Mouse (Mus musculus) heart, adult 11 months (tissue): ENCODE data around the gene Gm2897.
A peak's percentile ranks its signal among the peaks of the same experiment; 100 is the strongest.
"Not testable (repeated sequence)": the region's sequence is repeated elsewhere in the genome, so short reads cannot be mapped to it uniquely, and the experiment has no call there.

Experiments used
- DNase-seq: peaks from one replicate; pipeline ENCODE4 v3.0.0; 2022

Gm2897 gene

DNA sequence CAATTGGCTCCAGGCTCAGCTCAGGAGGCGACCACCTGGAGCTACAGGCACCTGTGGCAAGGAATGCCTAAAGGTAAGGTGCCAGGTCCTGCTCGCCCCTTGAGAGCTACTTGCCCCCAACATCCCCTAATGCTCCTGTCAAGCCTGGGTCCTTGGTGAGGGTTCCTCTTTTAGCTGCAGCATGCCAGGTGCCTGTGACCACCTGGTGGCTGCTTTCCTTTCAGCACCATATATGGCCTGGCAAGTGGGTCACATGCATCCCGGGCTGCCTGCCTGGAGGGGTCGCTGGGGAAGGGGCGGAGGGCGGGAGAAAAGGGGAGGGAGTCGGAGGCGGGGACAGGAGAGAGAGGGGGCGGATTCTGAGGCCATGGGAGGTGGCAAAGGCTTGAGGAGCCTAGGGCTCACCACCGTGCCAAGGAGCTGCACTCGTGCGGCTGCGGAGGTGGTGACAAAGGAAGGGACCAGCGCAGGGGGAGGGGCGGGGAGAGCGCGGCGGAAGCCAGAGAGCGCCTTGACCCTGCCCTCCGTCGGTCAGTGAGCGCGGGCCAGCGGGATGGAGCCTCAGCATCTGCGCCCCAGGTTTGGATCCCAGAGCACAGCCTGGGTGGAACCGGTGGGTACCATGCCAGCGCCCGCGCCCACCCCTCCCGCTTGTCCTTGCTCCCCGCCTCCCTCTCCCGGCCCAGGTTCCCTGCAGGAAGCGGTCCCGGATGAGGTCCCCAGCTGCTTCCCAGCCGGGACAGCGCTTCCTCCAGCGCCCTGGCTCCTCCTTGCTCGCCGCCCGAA is at the start of gene Gm2897:
TSS of gene Gm2897 (plus strand) at position 559 of the 786 bp plus-strand sequence.
- DNase-seq = peak; percentile 92

DNA sequence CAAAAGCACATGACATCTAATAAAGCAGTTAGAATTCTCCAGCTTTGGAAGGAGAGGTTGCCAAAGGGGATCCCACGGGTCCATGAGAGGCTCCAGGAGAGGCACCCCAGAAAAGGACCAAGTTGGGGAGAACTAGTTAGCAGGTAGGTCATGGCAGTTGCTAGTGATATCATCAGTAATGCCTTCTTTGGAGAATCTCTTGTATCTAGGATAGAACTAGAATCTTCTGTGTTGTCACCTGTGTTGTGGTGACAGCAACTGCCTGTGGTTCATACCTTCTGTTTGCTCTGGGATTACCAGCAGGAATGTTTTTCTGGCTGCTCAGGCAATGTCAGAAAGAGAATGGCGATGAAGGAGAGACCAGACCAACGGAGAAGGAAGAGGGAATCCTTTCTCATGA is 19.4 kb upstream of the Gm2897 start, which contains the start of gene Gm2888:
TSS of gene Gm2888 (plus strand) at position 301 of the 400 bp plus-strand sequence.
- not testable (repeated sequence) for DNase-seq

DNA sequence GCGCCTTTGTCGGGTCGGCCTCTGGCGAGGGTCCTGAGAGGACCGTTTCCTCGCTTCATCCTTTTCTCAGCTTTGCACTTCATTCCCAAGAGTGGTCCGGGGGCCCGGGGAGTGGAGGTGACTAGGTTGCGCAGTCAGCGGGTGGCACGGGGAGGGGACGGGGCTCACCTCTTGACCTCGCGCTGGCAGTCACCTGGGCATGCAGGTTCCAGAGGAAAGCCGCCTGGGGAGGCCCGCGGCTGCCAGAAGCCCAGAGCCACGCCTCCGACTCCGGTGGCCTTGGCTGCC is 372 bp downstream of the Gm2897 start:
- DNase-seq = peak; percentile 91

DNA sequence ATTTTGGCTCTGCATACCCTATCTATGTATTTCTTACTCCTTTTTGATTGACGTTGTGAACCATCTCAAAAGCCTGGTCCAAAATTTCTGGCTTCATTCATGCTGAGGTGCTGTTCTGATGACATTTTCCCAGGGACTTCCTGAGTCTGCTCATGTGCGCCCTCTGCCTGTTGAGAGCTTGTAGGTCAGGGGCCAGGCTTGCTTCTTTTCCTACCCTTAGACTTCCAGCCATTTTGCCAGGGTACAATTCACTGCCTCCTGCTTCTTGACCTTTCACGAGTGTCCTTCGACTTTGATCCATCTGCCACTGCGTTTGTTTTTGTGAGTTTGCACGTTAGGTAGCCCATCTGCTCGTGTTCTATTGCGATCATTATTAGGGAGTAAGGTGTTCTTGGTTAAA is 1.0 kb downstream of the Gm2897 start:
- DNase-seq = not testable (repeated sequence)

DNA sequence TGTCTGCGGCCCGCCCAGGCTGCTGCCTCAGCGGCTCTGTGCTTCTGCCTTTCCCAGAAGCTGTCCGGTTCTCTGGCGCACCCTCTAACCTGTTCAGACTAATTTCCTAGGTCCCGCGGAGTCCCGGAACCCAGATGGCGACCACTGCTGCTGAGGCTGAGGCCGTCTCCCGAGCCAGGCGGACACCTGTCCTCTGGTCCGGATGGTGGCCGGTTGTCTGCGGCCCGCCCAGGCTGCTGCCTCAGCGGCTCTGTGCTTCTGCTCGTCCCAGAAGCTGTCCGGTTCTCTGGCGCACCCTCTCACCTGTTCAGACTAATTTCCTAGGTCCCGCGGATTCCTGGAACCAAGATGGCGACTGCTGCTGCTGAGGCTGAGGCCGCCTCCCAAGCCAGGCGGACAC is 67.0 kb downstream of the Gm2897 start:
- peak; percentile 93 for DNase-seq
